ENCODE assay signal across 14 mouse cellular contexts in genomic region chr6:148436441-148437001, GRCm38 (mm10). TPM values are rescaled to one million over a fixed set of nuclear protein-coding genes. Genes with fewer than 3 reads are reported as not detected.
DNase-seq lines count a peak whose midpoint lies in the region; TF ChIP-seq lines count a peak whose summit lies in the region.
"Had no signal": no experiment of that assay in that cellular context is flagged by ENCODE, and none has a peak within 500 bp of the region (broad histone marks: within the 10 kb centered on the region; RNA-seq: fewer than 3 reads in every experiment).

No protein-coding gene starts in this region.

- no peak overlapping the region for H3K27ac ChIP-seq in left cerebral cortex, adult 2 months
- H3K27ac ChIP-seq: limb, embryonic 15.5 days; stomach, embryonic 15.5 days had no signal

- no peak for TF ChIP-seq POLR2A in lung, adult 2 months (IDR thresholded peaks at IDR 0.05; ENCODE audit: borderline replicate concordance, extremely low read depth, low read depth, low read length)

- peak; percentile 11 to 67 for DNase-seq in adrenal gland, adult (ENCODE audit: inconsistent age in 2 of 2, low spot score in 1 of 2)
- DNase-seq in adrenal gland, adult 8-10 months = no peak
- DNase-seq in lung, adult 2 months = no peak
- DNase-seq in lung, postnatal 14 days = no peak
- DNase-seq in induced T-regulatory cell, adult 2 months (ENCODE audit: low read depth) = peak; percentile 55
- DNase-seq in naive thymus-derived CD4-positive, alpha-beta T cell, adult 2 months (ENCODE audit: low read depth) = peak; percentile 10
- no peak for DNase-seq in cerebellum, adult 8-10 months
- DNase-seq in left cerebral cortex, adult 2 months (ENCODE audit: extremely low spot score in 1 of 2, low spot score in 2 of 2) = no peak
- DNase-seq: cerebellum, adult 11 months; heart, postnatal 10 days; kidney, postnatal 25 days had no signal

- peaks cover 12% of the 10 kb centered on the region for H3K4me1 ChIP-seq in lung, adult 2 months (ENCODE audit: control insufficient read depth, insufficient read depth, low read length)
- H3K4me1 ChIP-seq: stomach, embryonic 15.5 days had no signal

- no peak for TF ChIP-seq CTCF in lung, adult 2 months (IDR thresholded peaks at IDR 0.05; ENCODE audit: insufficient read depth, low read length)
- no peak for TF ChIP-seq CTCF in left cerebral cortex, adult 2 months (IDR thresholded peaks at IDR 0.05)

- WGBS in lung, adult 2 months = 55% methylated on average over 7 of the region's 7 CpGs

- intact Hi-C loops in left cerebral cortex, adult 2 months (cut with DNase I) = no loop called here

- peak overlapping the region; percentile 6 for H3K4me3 ChIP-seq in lung, adult 2 months (replicated peaks; ENCODE audit: extremely low read depth, low read depth, low read length)
- no peak overlapping the region for H3K4me3 ChIP-seq in left cerebral cortex, adult 2 months
- H3K4me3 ChIP-seq: limb, embryonic 15.5 days; stomach, embryonic 15.5 days had no signal

RNA-seq across cellular contexts. Expression of gene Tmtc1, which starts 7.7 kb away (rescaled TPM):
- total RNA-seq in adrenal gland, adult 8-10 months (2022) = 10 to 100 TPM; 18.5 to 22.4 (median 20.8) TPM
- 41.0 and 46.3 TPM in 2 replicates for polyA plus RNA-seq in lung, adult 2 months (2012; rRNA removed)
- total RNA-seq in left cerebral cortex, adult 2 months (2021) = 10 to 100 TPM; 58.7 to 60.1 TPM
- polyA plus RNA-seq: C2C12 had no signal

Comparison
In these comparisons a context has a peak if more than half of its experiments do, and no peak if none do; other contexts are left out.
1. DNase-seq: peak in adrenal gland, adult (2 of 2), induced T-regulatory cell, adult 2 months (single experiment) and naive thymus-derived CD4-positive, alpha-beta T cell, adult 2 months (single experiment); none in adrenal gland, adult 8-10 months (single experiment), lung, adult 2 months (single experiment), lung, postnatal 14 days (single experiment), cerebellum, adult 8-10 months (single experiment) and left cerebral cortex, adult 2 months (0 of 2).